ENCODE assay signal across 9 mouse cellular contexts in the genomic region with DNA sequence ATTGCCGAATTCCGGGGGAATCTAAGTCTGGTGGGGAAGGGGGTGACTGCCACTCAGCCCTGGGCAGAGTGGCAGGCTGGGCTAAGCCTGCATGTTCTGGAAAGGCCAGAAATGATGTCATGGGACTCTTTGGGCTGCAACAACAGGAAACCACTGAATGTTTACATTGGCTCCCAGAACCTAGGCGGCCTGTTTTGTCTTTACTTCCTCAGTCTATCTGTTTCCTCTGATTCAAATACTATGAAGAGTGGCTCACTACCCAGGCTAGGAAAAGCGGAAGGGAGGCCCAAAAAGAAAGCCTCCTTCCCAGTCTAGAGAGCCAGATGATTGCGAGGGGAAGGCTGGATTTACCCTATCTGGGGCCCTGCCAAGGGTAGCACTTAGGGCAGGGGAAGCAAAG.
DNase-seq lines count a peak whose midpoint lies in the region; ATAC-seq lines count a peak whose summit lies in the region.
"Had no signal": no experiment of that assay in that cellular context is flagged by ENCODE, and none has a peak within 500 bp of the region (broad histone marks: within the 10 kb centered on the region; RNA-seq: fewer than 3 reads in every experiment).

No protein-coding gene starts in this region.

- ATAC-seq in heart, embryonic 13.5 days (ENCODE audit: extremely low read depth, insufficient number of reproducible peaks, low FRiP score, low TSS enrichment) = peak; percentile 78
- no peak for ATAC-seq in liver, embryonic 13.5 days (ENCODE audit: low read depth)
- ATAC-seq in frontal cortex, adult (ENCODE audit: low TSS enrichment) = no peak

- peak; percentile 4 for DNase-seq in embryo, embryonic 10 days (ENCODE audit: low spot score)
- no peak for DNase-seq in embryo, embryonic 9.5 days (ENCODE audit: extremely low spot score)
- peak; percentile 15 for DNase-seq in adrenal gland, postnatal 10 days
- DNase-seq in liver, embryonic 13.5 days = peak; percentile 0
- peak; percentile 40 for DNase-seq in splenic B cell, adult 2 months (ENCODE audit: low read depth, low spot score)
- DNase-seq in thymus, postnatal 10 days (ENCODE audit: low spot score in 2 of 2) = no peak

- no peaks in the 10 kb centered on the region for H3K27me3 ChIP-seq in heart, embryonic 13.5 days (replicated peaks)
- no peaks in the 10 kb centered on the region for H3K27me3 ChIP-seq in liver, embryonic 13.5 days
- H3K27me3 ChIP-seq in splenic B cell, adult 2 months (ENCODE audit: control insufficient read depth, insufficient read depth, low read length, poor library complexity, severe bottlenecking) = no peaks in the 10 kb centered on the region
- H3K27me3 ChIP-seq: hindbrain, embryonic 15.5 days had no signal

- H3K9me3 ChIP-seq in heart, embryonic 13.5 days = no peaks in the 10 kb centered on the region
- H3K9me3 ChIP-seq in liver, embryonic 13.5 days (replicated peaks) = no peaks in the 10 kb centered on the region
- H3K9me3 ChIP-seq: hindbrain, embryonic 15.5 days had no signal

- no peaks in the 10 kb centered on the region for H3K36me3 ChIP-seq in heart, embryonic 13.5 days
- H3K36me3 ChIP-seq in liver, embryonic 13.5 days = no peaks in the 10 kb centered on the region
- H3K36me3 ChIP-seq in splenic B cell, adult 2 months (ENCODE audit: control insufficient read depth, insufficient read depth, low read length, poor library complexity, severe bottlenecking) = no peaks in the 10 kb centered on the region
- H3K36me3 ChIP-seq: hindbrain, embryonic 15.5 days had no signal

- H3K4me2 ChIP-seq in heart, embryonic 13.5 days = no peak overlapping the region
- no peak overlapping the region for H3K4me2 ChIP-seq in liver, embryonic 13.5 days
- H3K4me2 ChIP-seq: hindbrain, embryonic 15.5 days had no signal

- H3K4me1 ChIP-seq in heart, embryonic 13.5 days = no peaks in the 10 kb centered on the region
- H3K4me1 ChIP-seq in liver, embryonic 13.5 days (replicated peaks) = no peaks in the 10 kb centered on the region
- H3K4me1 ChIP-seq: hindbrain, embryonic 15.5 days had no signal

- WGBS in heart, embryonic 13.5 days = 49% methylated on average over 5 of the region's 5 CpGs
- WGBS in liver, embryonic 13.5 days (ENCODE audit: insufficient replicate concordance) = 30% methylated on average over 5 of the region's 5 CpGs

- no peak overlapping the region for H3K9ac ChIP-seq in heart, embryonic 13.5 days
- H3K9ac ChIP-seq in liver, embryonic 13.5 days = no peak overlapping the region
- H3K9ac ChIP-seq: hindbrain, embryonic 15.5 days had no signal

- peak overlapping the region; percentile 70 for H3K27ac ChIP-seq in heart, embryonic 13.5 days (replicated peaks)
- H3K27ac ChIP-seq in liver, embryonic 13.5 days = no peak overlapping the region
- H3K27ac ChIP-seq: hindbrain, embryonic 15.5 days had no signal

- no peak overlapping the region for H3K4me3 ChIP-seq in heart, embryonic 13.5 days
- no peak overlapping the region for H3K4me3 ChIP-seq in liver, embryonic 13.5 days (replicated peaks)
- H3K4me3 ChIP-seq: hindbrain, embryonic 15.5 days had no signal

Comparison
In these comparisons a context has a peak if more than half of its experiments do, and no peak if none do; other contexts are left out.
1. DNase-seq: peak in embryo, embryonic 10 days (single experiment), adrenal gland, postnatal 10 days (single experiment), liver, embryonic 13.5 days (single experiment) and splenic B cell, adult 2 months (single experiment); none in embryo, embryonic 9.5 days (single experiment) and thymus, postnatal 10 days (0 of 2).